Mouse (Mus musculus) thymus, postnatal 4 days (tissue): Measurements from ENCODE around the gene Prr18.

Experiments used
- DNase-seq: peaks from one replicate; pipeline ENCODE4 v3.0.0; 2021

Prr18 gene

GRCm38 (mm10) chr17:8341360-8341963 is 4.2 kb downstream of the Prr18 start:
- no peak for DNase-seq

GRCm38 (mm10) chr17:8342706-8343105 is 5.4 kb downstream of the Prr18 start:
- peak; percentile 50 for DNase-seq

DNA sequence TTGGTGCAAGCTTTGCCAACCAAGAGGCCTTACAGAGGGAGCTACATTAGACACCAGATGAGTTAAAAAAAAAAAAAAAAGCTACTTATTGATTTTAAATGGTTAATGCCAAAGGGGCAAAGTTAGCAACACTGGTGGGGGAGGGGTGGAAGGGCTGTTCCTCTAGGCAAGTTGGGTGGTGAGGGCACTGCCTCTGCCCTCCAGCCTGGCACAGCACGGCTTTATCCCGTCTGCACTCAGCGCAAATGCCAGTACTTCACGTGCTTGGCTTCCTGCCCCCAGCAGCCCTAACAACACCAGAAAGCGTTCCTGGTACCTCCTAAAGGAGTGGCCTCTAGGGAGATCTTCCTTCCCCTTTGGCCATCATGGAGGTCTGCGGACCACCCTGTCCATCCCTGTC is 6.2 kb downstream of the Prr18 start:
- no peak for DNase-seq

DNA sequence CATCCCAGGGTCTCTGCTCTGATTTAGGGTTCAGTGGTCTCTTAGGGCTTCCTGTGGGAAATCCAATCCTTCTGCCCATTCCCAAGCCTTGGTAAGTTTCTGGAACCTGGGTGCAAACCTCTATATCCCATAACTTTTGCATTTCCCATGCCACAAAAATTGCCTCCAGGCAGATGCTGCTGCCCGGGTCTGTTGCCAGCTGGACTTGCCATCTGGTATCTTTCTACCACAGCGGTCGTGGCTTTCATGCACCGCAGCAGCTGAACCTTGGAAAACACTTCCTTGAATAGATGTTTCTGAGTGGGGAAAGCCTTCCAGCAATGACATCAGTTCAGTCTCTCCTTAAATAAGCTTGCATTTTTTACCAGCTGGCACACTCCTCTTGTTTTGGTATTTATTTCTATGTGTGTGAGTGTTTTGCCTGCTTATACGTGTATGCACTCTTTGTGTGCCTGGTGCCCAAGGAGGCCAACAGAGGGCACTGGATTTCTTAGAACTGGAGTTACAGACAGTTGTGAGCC is 10.6 kb downstream of the Prr18 start:
- DNase-seq, result no peak

DNA sequence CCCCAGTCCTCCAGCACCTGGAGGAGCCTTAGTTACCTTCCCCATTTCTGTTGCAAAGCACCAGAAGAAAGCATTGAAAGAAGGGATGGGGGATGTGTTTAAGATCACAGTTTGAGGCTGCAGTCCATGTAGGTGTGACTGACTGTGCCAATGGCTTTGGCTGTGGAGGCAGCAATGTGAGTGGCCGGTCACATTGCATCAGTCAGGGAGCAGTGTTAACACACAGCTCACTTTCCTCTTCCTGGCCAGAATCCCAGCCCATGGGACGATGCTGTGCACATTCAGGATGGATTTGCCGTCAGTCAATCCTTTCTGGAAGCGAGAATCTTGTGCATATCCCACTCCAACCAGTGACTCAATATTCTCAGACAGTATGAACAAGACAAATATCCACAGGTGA is 11.7 kb downstream of the Prr18 start:
- DNase-seq, result no peak

GRCm38 (mm10) chr17:8351088-8351487 is 13.8 kb downstream of the Prr18 start:
- DNase-seq, result no peak

DNA sequence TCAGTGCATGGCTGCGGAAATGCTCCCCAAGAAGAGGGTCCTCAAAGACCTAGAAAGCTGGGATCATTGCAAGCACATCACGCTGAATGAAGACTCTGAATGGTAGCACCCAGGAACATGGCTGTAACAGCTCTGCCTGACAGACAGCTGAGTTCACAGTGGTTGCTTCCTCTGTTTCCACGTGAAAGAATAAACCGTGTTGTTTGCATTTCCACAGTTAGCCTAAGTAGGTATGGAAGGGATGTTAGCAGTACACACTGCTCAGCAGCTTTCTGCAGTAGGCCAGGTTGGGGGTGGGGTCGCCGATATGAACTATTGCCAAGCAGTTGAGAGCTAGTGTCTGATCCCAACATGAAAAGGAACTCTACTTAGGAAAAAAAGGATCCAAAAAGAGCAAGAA is 18.4 kb downstream of the Prr18 start, which contains the start of gene T2:
TSS of gene T2 (plus strand) at position 301 of the 400 bp plus-strand sequence.
- DNase-seq, result no peak

GRCm38 (mm10) chr17:8357498-8357897 is 20.2 kb downstream of the Prr18 start:
- DNase-seq, result no peak

GRCm38 (mm10) chr17:8360876-8361275 is 23.6 kb downstream of the Prr18 start:
- no peak for DNase-seq

- no peak for DNase-seq
Measured at GRCm38 (mm10) chr17:8361281-8362103, 24.2 kb downstream of the Prr18 start.

DNA sequence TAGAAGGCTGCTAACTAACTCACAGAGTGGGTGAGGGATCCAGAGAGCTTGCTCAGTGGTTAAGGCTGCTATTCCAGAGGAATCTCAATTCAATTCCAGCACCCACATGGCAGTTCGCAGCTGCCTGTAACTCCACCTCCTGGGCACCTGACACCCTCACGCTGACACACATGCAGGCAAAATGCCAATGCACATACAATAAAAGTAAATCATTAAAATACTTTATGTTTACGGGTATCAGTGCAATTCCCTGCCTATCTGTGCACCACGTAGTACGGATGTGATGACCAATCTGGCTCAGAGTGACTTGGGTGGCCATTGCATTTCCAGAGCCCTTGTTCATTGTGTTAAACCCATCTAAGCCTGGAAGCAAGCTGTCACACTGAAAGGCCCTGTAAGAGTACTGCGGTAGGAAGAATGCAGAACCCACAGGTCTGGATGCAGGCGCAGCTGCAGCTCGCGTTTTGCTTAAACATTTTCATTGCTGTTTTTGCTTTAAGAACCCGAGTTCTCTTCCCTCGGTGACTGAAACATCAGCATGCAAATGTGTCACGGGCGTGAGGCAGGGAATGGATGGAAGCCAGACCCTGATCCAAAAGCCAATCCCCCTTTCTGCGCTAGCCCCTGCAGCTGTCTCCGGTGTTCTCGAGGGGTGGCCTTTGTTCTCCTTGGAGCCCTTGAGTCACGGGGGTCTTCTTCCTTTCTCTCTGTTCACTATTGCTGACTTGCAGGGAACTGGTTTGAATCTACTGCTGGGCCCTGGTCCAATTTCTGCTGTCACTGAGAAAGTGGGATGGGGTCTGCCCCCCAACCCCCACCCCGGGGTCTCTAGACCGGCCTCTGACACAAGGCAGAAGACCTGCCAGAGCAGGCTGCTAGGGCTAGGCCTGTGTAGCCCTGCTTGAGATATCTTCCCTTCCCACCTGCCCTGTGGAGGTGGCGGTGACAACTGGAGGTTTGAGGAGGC is 30.5 kb downstream of the Prr18 start:
- no peak for DNase-seq

GRCm38 (mm10) chr17:8368570-8368969 is 31.3 kb downstream of the Prr18 start:
- DNase-seq, result no peak

GRCm38 (mm10) chr17:8369171-8369570 is 31.9 kb downstream of the Prr18 start:
- no peak for DNase-seq

GRCm38 (mm10) chr17:8370634-8371229 is 33.5 kb downstream of the Prr18 start:
- DNase-seq, result peak; percentile 25

DNA sequence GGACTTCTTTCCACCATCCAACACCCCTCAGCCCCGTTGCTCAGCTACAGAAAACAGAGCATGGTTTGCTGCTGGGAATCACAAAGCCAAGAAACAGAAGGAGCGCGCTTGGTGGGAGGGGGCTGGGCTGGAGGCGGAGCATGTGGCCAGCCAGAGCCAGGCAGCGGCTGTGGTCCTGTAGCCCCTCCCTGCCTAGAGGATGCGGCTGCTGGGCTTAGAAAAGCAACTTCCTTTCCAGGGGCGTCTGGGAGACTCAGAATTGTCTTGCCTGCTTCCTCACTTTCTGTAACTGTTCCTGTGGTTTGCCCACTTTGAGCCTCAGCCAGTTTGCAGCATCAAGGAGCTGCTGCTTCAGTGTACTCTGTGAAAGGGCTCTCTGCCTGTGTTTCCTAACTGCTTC is 34.6 kb downstream of the Prr18 start:
- peak; percentile 83 for DNase-seq

GRCm38 (mm10) chr17:8372286-8373046 is 35.2 kb downstream of the Prr18 start:
- DNase-seq, result peak; percentile 91

GRCm38 (mm10) chr17:8377298-8377697 is 40.0 kb downstream of the Prr18 start:
- DNase-seq, result no peak

DNA sequence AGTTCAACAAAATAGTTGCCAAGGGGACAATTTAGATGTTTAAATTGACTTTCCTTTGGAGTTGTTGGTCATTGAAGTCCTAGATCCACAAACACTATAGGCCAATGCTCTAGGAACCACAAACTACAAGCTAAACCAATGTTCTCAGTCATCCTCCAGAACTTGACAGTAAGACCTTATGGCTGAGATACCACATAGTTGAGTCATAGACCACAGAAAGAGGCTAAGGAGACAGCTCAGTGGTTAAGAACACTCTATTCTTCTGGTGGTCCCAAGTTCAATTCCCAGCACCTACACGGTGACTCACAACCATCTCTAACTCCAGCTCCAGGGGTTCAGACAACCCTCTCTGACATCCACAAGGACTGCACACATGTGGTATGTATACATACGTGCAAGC is 48.2 kb downstream of the Prr18 start:
- no peak for DNase-seq

DNA sequence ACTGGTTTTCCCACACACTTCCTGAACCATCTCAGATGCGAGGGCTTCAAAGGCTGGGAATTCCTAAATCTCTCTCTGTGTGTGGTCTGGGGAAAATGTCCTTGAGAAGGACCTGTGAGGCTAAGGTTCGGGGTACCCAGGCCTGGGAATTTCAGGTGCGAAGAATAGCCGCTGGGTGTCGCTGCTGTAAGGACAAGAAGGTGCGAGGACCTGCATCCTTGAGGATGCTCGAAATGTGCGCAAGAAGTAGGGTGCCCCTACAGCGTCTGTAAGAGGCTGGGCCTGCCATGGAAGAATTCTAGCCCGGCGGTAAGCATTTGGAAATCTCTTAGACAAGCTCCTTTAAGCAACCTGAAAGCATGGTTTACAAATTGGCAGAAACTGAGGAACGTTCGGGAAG is 51.2 kb downstream of the Prr18 start:
- DNase-seq, result peak; percentile 81

DNA sequence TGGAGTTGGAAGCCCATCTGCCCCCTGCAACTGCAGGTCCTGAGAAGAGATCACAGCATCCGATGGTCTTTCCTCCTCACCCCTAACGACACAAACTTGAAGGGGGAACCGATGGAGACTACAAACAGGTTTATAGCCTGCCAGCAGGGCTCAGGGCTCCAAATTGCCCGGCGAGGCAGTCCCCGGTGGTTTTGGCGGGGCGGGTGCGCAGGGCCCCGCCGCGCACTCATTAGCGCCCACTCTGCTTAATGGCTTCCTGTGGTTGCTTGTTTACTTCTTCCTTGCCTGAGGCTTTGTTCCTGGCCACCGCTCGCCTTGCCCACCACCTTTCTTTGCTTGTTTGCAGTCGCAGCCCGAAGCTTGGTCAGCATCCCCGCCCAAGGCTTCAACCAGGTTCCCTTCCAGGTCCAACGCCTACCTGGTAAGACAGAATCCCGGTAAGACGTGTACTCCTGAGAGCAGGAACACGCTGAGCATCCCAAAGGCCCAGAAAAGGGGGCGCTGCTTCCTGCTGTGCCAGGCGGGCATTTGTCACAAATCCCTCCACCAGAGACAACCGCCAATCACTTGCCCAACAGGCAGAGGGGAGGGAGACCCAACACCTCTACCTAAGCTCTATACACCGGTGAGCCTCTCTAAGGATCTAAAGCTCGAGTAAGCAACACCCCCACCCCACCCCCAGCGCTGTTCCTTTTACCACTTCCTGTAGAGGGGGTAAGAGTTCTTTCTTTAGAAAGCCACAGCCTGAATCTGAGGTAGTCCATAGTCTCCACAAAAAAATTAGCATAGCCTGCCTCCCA is 51.9 kb downstream of the Prr18 start:
- peak; percentile 45 for DNase-seq

DNA sequence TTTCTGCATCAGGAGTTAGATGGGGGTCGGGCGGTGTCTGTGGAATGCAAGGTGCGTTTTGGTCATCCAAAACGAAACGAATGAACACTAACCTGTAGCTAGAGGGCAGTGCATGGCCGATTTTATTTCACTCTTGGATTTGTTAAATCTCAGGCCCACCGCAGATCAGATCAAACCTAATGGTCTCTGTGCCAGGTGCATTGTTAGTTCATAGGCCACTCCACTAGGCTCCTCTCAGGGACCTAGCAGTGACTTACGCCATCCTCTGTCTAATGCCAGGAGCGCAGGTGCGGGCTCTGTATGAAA is 52.5 kb downstream of the Prr18 start:
- no peak for DNase-seq
